Comparison of ENCODE assay signal across 12 mouse cellular contexts in genomic region chr2:110176761-110177400, GRCm38 (mm10).
DNase-seq lines count a peak whose midpoint lies in the region; ATAC-seq lines count a peak whose summit lies in the region.
"Had no signal": no experiment of that assay in that cellular context is flagged by ENCODE, and none has a peak within 500 bp of the region (broad histone marks: within the 10 kb centered on the region; RNA-seq: fewer than 3 reads in every experiment).

No protein-coding gene starts in this region.

- H3K9ac ChIP-seq in heart, embryonic 11.5 days (ENCODE audit: low read depth, low read length) = no peak overlapping the region

- H3K9me3 ChIP-seq in heart, embryonic 11.5 days (replicated peaks; ENCODE audit: control insufficient read depth, low read length) = no peaks in the 10 kb centered on the region
- no peaks in the 10 kb centered on the region for H3K9me3 ChIP-seq in embryonic facial prominence, embryonic 10.5 days
- no peaks in the 10 kb centered on the region for H3K9me3 ChIP-seq in limb, embryonic 10.5 days (replicated peaks)

- H3K27ac ChIP-seq in heart, embryonic 11.5 days (ENCODE audit: low read depth, low read length) = peak overlapping the region; percentile 22; the same call in 1 of the 2 replicates
- H3K27ac ChIP-seq in embryonic facial prominence, embryonic 10.5 days (replicated peaks) = peak overlapping the region; percentile 71
- peak overlapping the region; percentile 63; the same call in 1 of the 2 replicates for H3K27ac ChIP-seq in limb, embryonic 10.5 days

- 63% methylated on average over 2 of the region's 2 CpGs for WGBS in heart, embryonic 11.5 days (ENCODE audit: insufficient replicate concordance)
- WGBS in embryonic facial prominence, embryonic 10.5 days = 25% methylated on average over 2 of the region's 2 CpGs
- WGBS in limb, embryonic 10.5 days = 37% methylated on average over 2 of the region's 2 CpGs

- no peak for ATAC-seq in heart, embryonic 11.5 days (replicated peaks; ENCODE audit: insufficient number of reproducible peaks, low FRiP score, low TSS enrichment)

- H3K4me2 ChIP-seq in heart, embryonic 11.5 days = no peak overlapping the region

- no peak for DNase-seq in heart, postnatal 4 days
- peak; percentile 68 for DNase-seq in 3134 (ENCODE audit: extremely low read depth, insufficient read length, low spot score)
- peak; percentile 29 for DNase-seq in embryonic facial prominence, embryonic 10.5 days (ENCODE audit: low spot score)
- no peak for DNase-seq in limb, embryonic 10.5 days (ENCODE audit: low spot score)
- no peak for DNase-seq in lung, postnatal 4 days
- DNase-seq in lung, postnatal 14 days = no peak
- DNase-seq in T-cell, adult 2 months (ENCODE audit: low spot score) = no peak
- DNase-seq: adrenal gland, postnatal 14 days; cerebellum, postnatal 36 days; gastrocnemius, postnatal 14 days; lung, adult 2 months had no signal

- no peaks in the 10 kb centered on the region for H3K36me3 ChIP-seq in heart, embryonic 11.5 days (ENCODE audit: control insufficient read depth, insufficient read depth, low read length)
- no peaks in the 10 kb centered on the region for H3K36me3 ChIP-seq in embryonic facial prominence, embryonic 10.5 days (replicated peaks)
- H3K36me3 ChIP-seq in limb, embryonic 10.5 days = no peaks in the 10 kb centered on the region

- no peaks in the 10 kb centered on the region for H3K27me3 ChIP-seq in heart, embryonic 11.5 days (ENCODE audit: control insufficient read depth, insufficient read depth, low read length)
- 0 out of 2 replicates have a peak, but pooled peaks cover 3% of the 10 kb centered on the region for H3K27me3 ChIP-seq in embryonic facial prominence, embryonic 10.5 days (replicated peaks; ENCODE audit: low read depth, poor library complexity, severe bottlenecking)
- no peaks in the 10 kb centered on the region; the same call in 1 of the 2 replicates for H3K27me3 ChIP-seq in limb, embryonic 10.5 days (ENCODE audit: low read depth, poor library complexity, severe bottlenecking)

- H3K4me3 ChIP-seq in heart, embryonic 11.5 days (ENCODE audit: low read depth, low read length) = no peak overlapping the region
- no peak overlapping the region for H3K4me3 ChIP-seq in embryonic facial prominence, embryonic 10.5 days
- H3K4me3 ChIP-seq in limb, embryonic 10.5 days = no peak overlapping the region

- H3K4me1 ChIP-seq in heart, embryonic 11.5 days (ENCODE audit: control insufficient read depth, insufficient read depth, low read length) = peaks cover 21% of the 10 kb centered on the region
- H3K4me1 ChIP-seq in embryonic facial prominence, embryonic 10.5 days = peaks cover 39% of the 10 kb centered on the region
- peaks cover 37% of the 10 kb centered on the region for H3K4me1 ChIP-seq in limb, embryonic 10.5 days

Comparison
In these comparisons a context has a peak if more than half of its experiments do, and no peak if none do; other contexts are left out.
1. DNase-seq: peak in 3134 (single experiment) and embryonic facial prominence, embryonic 10.5 days (single experiment); none in heart, postnatal 4 days (single experiment), limb, embryonic 10.5 days (single experiment), lung, postnatal 4 days (0 of 2), lung, postnatal 14 days (single experiment) and T-cell, adult 2 months (single experiment).
2. Peak in every context shown above with its lines, with median percentiles within 50 percentile points of each other: H3K27ac ChIP-seq.